Mouse (Mus musculus) ES-Bruce4 (cell line): ENCODE measurements around the gene Fbxl17.

Source experiments
- CTCF ChIP-seq: IDR thresholded peaks from one replicate; pipeline ENCODE4 v1.8.1; 2011; ENCODE audit warnings: low read depth, low read length
- EP300 ChIP-seq: IDR thresholded peaks from 2 replicates; pipeline ENCODE4 v1.6.1; 2011; ENCODE audit warnings: low read depth, low read length; ENCODE audit not compliant: insufficient read depth
- POLR2A ChIP-seq: IDR thresholded peaks from one replicate; pipeline ENCODE4 v1.8.1; 2011; ENCODE audit warnings: low read length; ENCODE audit not compliant: insufficient read depth

GRCm38 (mm10) chr17:63092774-63093173 lies 407.0 kb downstream of the Fbxl17 start:
- TF ChIP-seq POLR2A (no peak), EP300 (no peak), CTCF (no peak)
